Comparison of ENCODE assay signal across 8 mouse cellular contexts in genomic region chr8:126826328-126827285, GRCm38 (mm10).
DNase-seq lines count a peak whose midpoint lies in the region; ATAC-seq lines count a peak whose summit lies in the region.

No protein-coding gene starts in this region.

- H3K36me3 ChIP-seq in intestine, embryonic 15.5 days = no peaks in the 10 kb centered on the region
- H3K36me3 ChIP-seq in liver, embryonic 13.5 days = no peaks in the 10 kb centered on the region
- H3K36me3 ChIP-seq in neural tube, embryonic 12.5 days = no peaks in the 10 kb centered on the region

- no peaks in the 10 kb centered on the region for H3K9me3 ChIP-seq in intestine, embryonic 15.5 days
- H3K9me3 ChIP-seq in liver, embryonic 13.5 days (replicated peaks) = no peaks in the 10 kb centered on the region
- H3K9me3 ChIP-seq in neural tube, embryonic 12.5 days = no peaks in the 10 kb centered on the region

- DNase-seq in ovary, postnatal 36 days (ENCODE audit: low spot score) = peak; percentile 56
- no peak for DNase-seq in ovary, postnatal 14 days (ENCODE audit: low spot score)
- DNase-seq in embryo, embryonic 10.5 days (ENCODE audit: low spot score) = peak; percentile 95
- DNase-seq in heart, adult 11 months = peak; percentile 99
- DNase-seq in liver, embryonic 13.5 days = no peak
- no peak for DNase-seq in spleen, adult 12 weeks (ENCODE audit: low spot score)

- H3K27ac ChIP-seq in intestine, embryonic 15.5 days = peak overlapping the region; percentile 100
- H3K27ac ChIP-seq in liver, embryonic 13.5 days = peak overlapping the region; percentile 92
- peak overlapping the region; percentile 94 for H3K27ac ChIP-seq in neural tube, embryonic 12.5 days

- no peak overlapping the region for H3K4me3 ChIP-seq in intestine, embryonic 15.5 days (replicated peaks)
- H3K4me3 ChIP-seq in liver, embryonic 13.5 days (replicated peaks) = no peak overlapping the region
- no peak overlapping the region for H3K4me3 ChIP-seq in neural tube, embryonic 12.5 days

- peak; percentile 73 for ATAC-seq in intestine, embryonic 15.5 days
- peak; percentile 43 for ATAC-seq in liver, embryonic 13.5 days (ENCODE audit: low read depth)
- ATAC-seq in neural tube, embryonic 12.5 days (ENCODE audit: low FRiP score, low read depth) = peak; percentile 89

- H3K9ac ChIP-seq in intestine, embryonic 15.5 days = peak overlapping the region; percentile 36; the same call in 1 of the 2 replicates
- peak overlapping the region; percentile 41 for H3K9ac ChIP-seq in liver, embryonic 13.5 days
- no peak overlapping the region for H3K9ac ChIP-seq in neural tube, embryonic 12.5 days

- H3K4me2 ChIP-seq in intestine, embryonic 15.5 days (replicated peaks) = peak overlapping the region; percentile 34
- H3K4me2 ChIP-seq in liver, embryonic 13.5 days = no peak overlapping the region
- peak overlapping the region; percentile 37; the same call in 1 of the 2 replicates for H3K4me2 ChIP-seq in neural tube, embryonic 12.5 days (replicated peaks)

- H3K4me1 ChIP-seq in intestine, embryonic 15.5 days (replicated peaks) = peaks cover 52% of the 10 kb centered on the region
- peaks cover 73% of the 10 kb centered on the region for H3K4me1 ChIP-seq in liver, embryonic 13.5 days (replicated peaks)
- peaks cover 46% of the 10 kb centered on the region for H3K4me1 ChIP-seq in neural tube, embryonic 12.5 days

- no peaks in the 10 kb centered on the region for H3K27me3 ChIP-seq in intestine, embryonic 15.5 days (replicated peaks)
- H3K27me3 ChIP-seq in liver, embryonic 13.5 days = no peaks in the 10 kb centered on the region
- H3K27me3 ChIP-seq in neural tube, embryonic 12.5 days (replicated peaks) = no peaks in the 10 kb centered on the region

- WGBS in intestine, embryonic 15.5 days = 2% methylated on average over 11 of the region's 11 CpGs
- 24% methylated on average over 11 of the region's 11 CpGs for WGBS in liver, embryonic 13.5 days (ENCODE audit: insufficient replicate concordance)
- 3% methylated on average over 11 of the region's 11 CpGs for WGBS in neural tube, embryonic 12.5 days

Comparison
In these comparisons a context has a peak if more than half of its experiments do, and no peak if none do; other contexts are left out.
1. DNase-seq: peak in ovary, postnatal 36 days (single experiment), embryo, embryonic 10.5 days (single experiment) and heart, adult 11 months (single experiment); none in ovary, postnatal 14 days (single experiment), liver, embryonic 13.5 days (single experiment) and spleen, adult 12 weeks (single experiment).
2. Peak in every context shown above with its lines, with median percentiles within 50 percentile points of each other: ATAC-seq and H3K27ac ChIP-seq.